Mouse (Mus musculus) erythroblast, embryonic 14.5 days (primary cell): ENCODE measurements around the gene Dennd1b. TPM values are rescaled to one million over a fixed set of nuclear protein-coding genes. Genes with fewer than 3 reads are reported as not detected.

Experiments used
- H3K27me3 ChIP-seq: 2 replicates; pipeline ENCODE4 v1.6.1; 2012; ENCODE audit warnings: inconsistent platforms; ENCODE audit not compliant: control insufficient read depth
- H3K36me3 ChIP-seq: 2 replicates; pipeline ENCODE4 v1.6.1; 2012; ENCODE audit warnings: mild to moderate bottlenecking, inconsistent platforms; ENCODE audit not compliant: control insufficient read depth
- H3K4me1 ChIP-seq: 2 replicates; pipeline ENCODE4 v1.6.1; 2012; ENCODE audit warnings: inconsistent platforms; ENCODE audit not compliant: control insufficient read depth
- H3K4me3 ChIP-seq: replicated peaks from 2 replicates; pipeline ENCODE3; 2012; ENCODE audit warnings: moderate library complexity, mild to moderate bottlenecking, inconsistent platforms
- H3K9me3 ChIP-seq: 2 replicates; pipeline ENCODE4 v1.6.1; 2012; ENCODE audit warnings: low read length, inconsistent platforms, mixed read lengths; ENCODE audit not compliant: control insufficient read depth
- GATA1 ChIP-seq: IDR thresholded peaks from 2 replicates; pipeline ENCODE4 v1.6.1; 2012; ENCODE audit warnings: low read length, inconsistent platforms, mixed read lengths
- TAL1 ChIP-seq: IDR thresholded peaks from 3 replicates; pipeline ENCODE4 v1.6.1; 2012; ENCODE audit warnings: low read length, inconsistent platforms, mixed read lengths
- polyA plus RNA-seq: library from polyadenylated mRNA; stranded (reverse); fragments of >175 nt; gene quantifications from 2 replicates; pipeline ENCODE4 v1.2.3, GENCODE M21; 2012

Gene Dennd1b
- polyA plus RNA-seq, 1 experiment, result not detected

DNA sequence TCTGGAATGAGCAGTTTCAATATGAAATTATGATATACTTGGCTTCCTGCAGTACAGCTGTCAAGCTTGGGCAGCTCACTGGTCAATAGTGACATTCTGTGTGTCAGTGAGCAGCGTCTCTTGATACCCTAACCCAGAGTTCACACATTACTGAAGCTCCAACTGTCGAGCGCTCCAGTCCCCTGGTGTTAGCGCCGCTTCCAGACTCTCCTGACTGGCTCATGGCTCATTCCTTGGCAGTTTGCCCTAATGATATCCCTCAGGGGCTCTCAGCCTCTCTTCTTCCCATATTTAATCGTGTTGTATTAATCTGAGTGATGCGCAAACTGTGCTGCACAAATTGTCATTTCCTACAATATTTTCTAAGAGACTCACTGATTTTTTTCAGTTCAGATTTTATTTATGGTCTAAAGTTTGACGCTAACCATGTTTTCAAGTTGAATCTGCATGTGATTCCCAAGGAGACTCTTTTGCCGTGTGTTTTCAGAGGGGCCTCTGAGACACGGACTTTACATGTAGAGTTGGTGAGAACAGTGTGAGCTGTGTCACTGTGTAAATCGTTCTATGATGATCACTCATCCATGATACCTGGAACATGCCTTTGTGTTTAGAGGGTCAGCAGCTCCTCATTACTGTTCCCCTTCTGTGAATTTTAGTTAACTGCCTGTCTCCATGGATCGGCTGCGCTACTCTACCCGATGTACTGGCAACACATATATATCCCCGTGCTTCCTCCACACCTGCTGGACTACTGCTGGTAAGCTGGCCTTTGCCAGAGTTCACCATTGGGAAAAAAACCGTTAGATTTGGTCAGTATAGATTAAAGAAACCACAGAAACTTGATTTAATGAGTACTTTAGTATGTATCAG, 117.5 kb downstream of the Dennd1b start:
- Histone ChIP-seq H3K4me3 (no peak overlapping the region), H3K4me1 (no peaks in the 10 kb centered on the region), H3K9me3 (no peaks in the 10 kb centered on the region), H3K27me3 (no peaks in the 10 kb centered on the region), H3K36me3 (no peaks in the 10 kb centered on the region)
- TF ChIP-seq GATA1 (no peak), TAL1 (no peak)

- H3K4me1 ChIP-seq, result no peaks in the 10 kb centered on the region
Observed at GRCm38 (mm10) chr1:139083382-139083781, 120.1 kb downstream of the Dennd1b start.

DNA sequence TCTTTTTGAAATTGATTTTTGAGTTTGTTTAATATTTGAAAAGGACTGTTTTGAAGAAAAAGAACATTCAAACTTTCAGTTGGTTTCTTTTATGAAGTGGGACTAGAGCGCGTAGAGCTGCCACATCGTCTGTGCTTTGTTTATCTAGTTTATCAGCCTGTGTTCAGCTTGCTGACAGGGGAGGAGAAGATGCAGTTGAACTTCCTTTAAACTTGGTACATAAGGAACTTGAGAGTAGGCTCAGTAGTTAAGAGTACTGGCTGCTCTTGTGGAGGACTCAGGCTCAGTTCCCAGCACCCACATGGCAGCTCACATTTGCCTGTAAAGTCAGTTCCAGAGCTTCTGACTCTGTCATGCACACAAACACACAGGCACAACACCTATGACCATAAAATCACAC, 124.3 kb downstream of the Dennd1b start:
- H3K9me3 ChIP-seq, result no peaks in the 10 kb centered on the region
- H3K36me3 ChIP-seq, result no peaks in the 10 kb centered on the region
- TF ChIP-seq GATA1 (no peak), TAL1 (no peak)
- no peaks in the 10 kb centered on the region for H3K27me3 ChIP-seq
- no peaks in the 10 kb centered on the region for H3K4me1 ChIP-seq
- H3K4me3 ChIP-seq, result no peak overlapping the region

More at GRCm38 (mm10) chr1:139083382-139083781, 120.1 kb downstream of the Dennd1b start:
- H3K27me3 ChIP-seq, result no peaks in the 10 kb centered on the region
- no peaks in the 10 kb centered on the region for H3K9me3 ChIP-seq
- no peak overlapping the region for H3K4me3 ChIP-seq
- TF ChIP-seq TAL1 (no peak), GATA1 (no peak)
- no peaks in the 10 kb centered on the region for H3K36me3 ChIP-seq

- no peaks in the 10 kb centered on the region for H3K9me3 ChIP-seq
- TF ChIP-seq TAL1 (no peak), GATA1 (no peak)
- H3K4me3 ChIP-seq, result no peak overlapping the region
- H3K4me1 ChIP-seq, result no peaks in the 10 kb centered on the region
- H3K27me3 ChIP-seq, result no peaks in the 10 kb centered on the region
- no peaks in the 10 kb centered on the region for H3K36me3 ChIP-seq
Observed at GRCm38 (mm10) chr1:139090744-139091143, 127.5 kb downstream of the Dennd1b start.

DNA sequence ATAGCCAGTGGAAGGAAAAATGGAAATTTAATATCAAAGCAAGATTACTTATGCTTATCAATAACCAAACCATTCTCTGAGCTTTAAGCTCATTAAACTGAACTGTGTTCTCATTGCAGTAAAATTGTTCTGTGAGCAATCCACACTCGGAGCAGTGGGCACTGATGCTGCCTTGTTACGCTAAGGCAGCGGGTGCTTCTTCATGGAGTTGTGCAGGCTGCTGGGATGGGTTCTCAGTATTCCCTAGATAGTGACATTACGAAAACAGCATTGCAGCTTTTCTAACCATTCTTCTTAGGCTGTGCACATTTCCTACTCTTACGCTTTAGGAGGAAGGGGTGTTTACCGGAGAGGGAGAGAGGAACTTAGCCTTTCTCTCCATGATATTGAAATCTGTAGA, 128.5 kb downstream of the Dennd1b start:
- Histone ChIP-seq H3K4me1 (no peaks in the 10 kb centered on the region), H3K9me3 (no peaks in the 10 kb centered on the region), H3K27me3 (no peaks in the 10 kb centered on the region), H3K36me3 (no peaks in the 10 kb centered on the region), H3K4me3 (no peak overlapping the region)
- TF ChIP-seq GATA1, result no peak
- no peak for TF ChIP-seq TAL1

DNA sequence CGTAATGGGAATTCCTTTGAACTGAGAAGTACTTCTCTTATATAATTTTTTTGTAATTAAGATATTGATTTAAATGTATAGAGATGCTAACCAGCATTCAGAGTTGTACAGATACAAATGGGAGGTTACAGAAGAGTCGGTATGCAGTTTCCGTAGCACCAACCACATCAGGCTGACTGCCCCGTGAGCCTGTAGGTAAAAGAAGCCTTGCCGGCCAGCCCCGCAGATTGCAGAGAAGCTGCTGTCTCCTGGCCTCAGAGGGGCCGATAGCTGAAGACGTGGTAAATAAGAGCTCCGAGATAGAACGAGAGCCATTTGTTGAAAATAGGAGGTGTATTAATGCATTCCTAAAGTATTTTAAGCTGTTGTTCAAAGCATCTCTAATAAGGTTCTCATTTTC, 128.9 kb downstream of the Dennd1b start:
- no peak overlapping the region for H3K4me3 ChIP-seq
- no peaks in the 10 kb centered on the region for H3K9me3 ChIP-seq
- H3K27me3 ChIP-seq, result no peaks in the 10 kb centered on the region
- no peaks in the 10 kb centered on the region for H3K4me1 ChIP-seq
- no peaks in the 10 kb centered on the region for H3K36me3 ChIP-seq
- no peak for TF ChIP-seq GATA1
- TF ChIP-seq TAL1, result no peak

DNA sequence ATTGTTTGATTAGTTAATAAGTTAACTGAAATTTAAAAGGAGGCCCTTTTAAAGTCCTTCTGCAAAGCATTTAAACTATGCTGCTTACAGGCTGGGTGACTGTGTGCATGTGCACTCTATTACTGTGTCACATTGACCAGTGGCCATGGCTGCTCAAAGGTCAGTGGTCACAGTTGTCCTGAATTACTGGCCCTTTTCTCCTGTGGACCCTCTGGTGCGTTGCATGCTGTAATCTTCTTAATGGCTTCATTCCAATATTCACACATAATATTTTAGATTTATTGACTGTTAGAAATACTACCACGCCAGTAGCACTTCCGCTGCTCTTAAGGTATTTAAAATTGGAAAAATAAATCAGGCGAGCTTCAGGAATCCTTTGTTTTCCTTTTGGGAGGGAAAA, 129.5 kb downstream of the Dennd1b start:
- TF ChIP-seq TAL1 (no peak), GATA1 (no peak)
- Histone ChIP-seq H3K27me3 (no peaks in the 10 kb centered on the region), H3K9me3 (no peaks in the 10 kb centered on the region), H3K4me3 (no peak overlapping the region), H3K4me1 (no peaks in the 10 kb centered on the region), H3K36me3 (no peaks in the 10 kb centered on the region)

- TF ChIP-seq TAL1 (no peak), GATA1 (no peak)
- Histone ChIP-seq H3K27me3 (no peaks in the 10 kb centered on the region), H3K4me3 (no peak overlapping the region), H3K36me3 (no peaks in the 10 kb centered on the region), H3K4me1 (no peaks in the 10 kb centered on the region), H3K9me3 (no peaks in the 10 kb centered on the region)
Observed at GRCm38 (mm10) chr1:139096369-139096768, 133.1 kb downstream of the Dennd1b start.

DNA sequence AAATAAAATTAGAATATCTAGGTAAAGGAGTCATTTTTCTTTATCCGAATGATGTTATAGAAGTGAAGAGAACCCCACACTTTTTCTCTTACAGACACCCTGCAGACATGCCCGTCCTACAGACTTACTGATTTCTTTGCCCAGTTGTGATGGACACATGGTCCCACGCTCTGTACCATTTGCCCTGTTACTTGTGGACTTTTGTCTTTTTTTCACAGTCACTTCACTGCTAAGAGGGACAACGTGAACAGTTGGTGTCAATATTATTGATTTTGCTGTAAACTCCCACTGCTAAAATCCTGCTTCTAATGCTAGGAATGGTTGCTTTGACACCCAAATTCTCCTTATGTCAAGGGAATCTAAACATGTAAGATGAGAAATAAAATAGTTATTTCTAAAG, 134.9 kb downstream of the Dennd1b start:
- Histone ChIP-seq H3K4me3 (no peak overlapping the region), H3K36me3 (peaks cover 3% of the 10 kb centered on the region; the same call in 1 of the 2 replicates), H3K27me3 (no peaks in the 10 kb centered on the region), H3K9me3 (no peaks in the 10 kb centered on the region), H3K4me1 (no peaks in the 10 kb centered on the region)
- TF ChIP-seq TAL1, result no peak
- no peak for TF ChIP-seq GATA1

DNA sequence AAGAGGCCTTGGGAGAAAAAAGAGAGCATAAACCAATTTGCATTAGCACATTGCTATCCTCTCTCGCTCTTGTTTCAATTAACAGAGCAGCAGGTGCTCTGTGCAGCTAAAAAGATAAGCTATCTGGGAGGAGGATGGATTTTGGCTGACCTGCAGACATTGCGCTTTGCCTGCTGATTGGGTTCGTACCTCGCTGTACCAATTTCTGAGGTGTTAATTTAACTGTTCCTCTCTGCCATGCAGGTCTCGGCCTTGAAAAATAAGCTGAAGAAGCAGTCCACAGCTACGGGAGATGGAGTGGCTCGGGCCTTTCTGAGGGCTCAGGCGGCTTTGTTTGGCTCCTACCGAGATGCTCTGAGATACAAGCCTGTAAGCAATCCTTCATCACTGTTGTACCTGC, 138.5 kb downstream of the Dennd1b start:
- peaks cover 4% of the 10 kb centered on the region; the same call in 1 of the 2 replicates for H3K36me3 ChIP-seq
- no peaks in the 10 kb centered on the region for H3K4me1 ChIP-seq
- no peaks in the 10 kb centered on the region for H3K27me3 ChIP-seq
- TF ChIP-seq TAL1, result no peak
- no peak for TF ChIP-seq GATA1
- no peaks in the 10 kb centered on the region for H3K9me3 ChIP-seq
- no peak overlapping the region for H3K4me3 ChIP-seq
